Mouse (Mus musculus): ENCODE results near the gene Ldlr. TPM values are rescaled to one million over a fixed set of nuclear protein-coding genes. Genes with fewer than 3 reads are reported as not detected.

Ldlr gene
- polyA plus RNA-seq, 1 experiment from 2014 or later: 22.1 TPM

- H3K4me3 ChIP-seq (ENCODE audit: low read depth, low read length): no peak overlapping the region
- no peak overlapping the region for H3K4me2 ChIP-seq
- no peaks in the 10 kb centered on the region for H3K36me3 ChIP-seq (ENCODE audit: control insufficient read depth, insufficient read depth, low read length)
- DNase-seq (ENCODE audit: low spot score, missing footprints) (no peak), ATAC-seq (ENCODE audit: low FRiP score) (0 out of 2 replicates have a peak, but pooled peaks have one; percentile 22)
- no peaks in the 10 kb centered on the region for H3K4me1 ChIP-seq (ENCODE audit: control insufficient read depth, insufficient read depth, low read length)
- H3K9me3 ChIP-seq (ENCODE audit: control insufficient read depth, low read length): no peaks in the 10 kb centered on the region
- 73% methylated on average over 4 of the region's 4 CpGs for WGBS
- H3K27me3 ChIP-seq (ENCODE audit: control insufficient read depth, insufficient read depth, low read length): no peaks in the 10 kb centered on the region
- H3K27ac ChIP-seq (ENCODE audit: low read depth, low read length): no peak overlapping the region
- H3K9ac ChIP-seq (ENCODE audit: low read length): no peak overlapping the region
These were observed 8.0 kb upstream of the Ldlr start for GRCm38 (mm10) chr9:21715298-21715697.

- no peak for DNase-seq (ENCODE audit: low spot score, missing footprints)
- no peaks in the 10 kb centered on the region for H3K9me3 ChIP-seq (ENCODE audit: control insufficient read depth, low read length)
- no peaks in the 10 kb centered on the region for H3K27me3 ChIP-seq (ENCODE audit: control insufficient read depth, insufficient read depth, low read length)
- no peak for ATAC-seq (ENCODE audit: low FRiP score)
- H3K4me3 ChIP-seq (ENCODE audit: low read depth, low read length): no peak overlapping the region
- H3K9ac ChIP-seq (ENCODE audit: low read length): no peak overlapping the region
- H3K4me2 ChIP-seq: no peak overlapping the region
- 96% methylated on average over 2 of the region's 2 CpGs for WGBS
- H3K36me3 ChIP-seq (ENCODE audit: control insufficient read depth, insufficient read depth, low read length): no peaks in the 10 kb centered on the region
- no peak overlapping the region for H3K27ac ChIP-seq (ENCODE audit: low read depth, low read length)
- H3K4me1 ChIP-seq (ENCODE audit: control insufficient read depth, insufficient read depth, low read length): no peaks in the 10 kb centered on the region
These were observed 6.3 kb upstream of the Ldlr start for GRCm38 (mm10) chr9:21717015-21717414.

DNA sequence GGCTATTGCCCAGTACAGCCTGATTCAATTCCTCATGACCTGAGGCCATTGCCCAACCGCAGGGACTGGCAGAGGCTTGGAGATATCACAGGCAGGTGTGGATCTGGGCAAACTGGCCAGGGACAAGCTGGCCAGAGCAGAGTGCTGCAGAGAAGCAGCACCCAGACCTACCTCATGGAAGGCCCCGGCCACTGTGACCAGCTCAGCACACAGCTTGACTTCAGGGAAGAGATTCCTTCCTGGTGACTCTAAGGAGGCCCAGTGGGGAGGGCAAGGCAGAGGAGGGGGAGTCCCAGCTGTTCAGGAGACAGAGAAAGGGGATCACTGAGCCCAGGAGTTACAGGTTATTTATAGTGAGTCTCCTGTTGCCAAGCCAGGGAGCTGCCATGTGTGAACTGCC, 2.2 kb upstream of the Ldlr start:
- H3K9ac ChIP-seq (ENCODE audit: low read length): no peak overlapping the region
- H3K4me1 ChIP-seq (ENCODE audit: control insufficient read depth, insufficient read depth, low read length): peaks cover 14% of the 10 kb centered on the region
- H3K4me3 ChIP-seq (ENCODE audit: low read depth, low read length): no peak overlapping the region
- ATAC-seq (ENCODE audit: low FRiP score) (no peak), DNase-seq (ENCODE audit: low spot score, missing footprints) (no peak)
- H3K36me3 ChIP-seq (ENCODE audit: control insufficient read depth, insufficient read depth, low read length): 0 out of 2 replicates have a peak, but pooled peaks cover 5% of the 10 kb centered on the region
- WGBS: 77% methylated on average over 2 of the region's 2 CpGs
- H3K27me3 ChIP-seq (ENCODE audit: control insufficient read depth, insufficient read depth, low read length): no peaks in the 10 kb centered on the region
- H3K9me3 ChIP-seq (ENCODE audit: control insufficient read depth, low read length): no peaks in the 10 kb centered on the region
- no peak overlapping the region for H3K27ac ChIP-seq (ENCODE audit: low read depth, low read length)
- H3K4me2 ChIP-seq: no peak overlapping the region

- H3K27ac ChIP-seq (ENCODE audit: low read depth, low read length): peak overlapping the region; percentile 93
- ATAC-seq (ENCODE audit: low FRiP score) (peak; percentile 96), DNase-seq (ENCODE audit: low spot score, missing footprints) (peak; percentile 99)
- H3K9ac ChIP-seq (ENCODE audit: low read length): peak overlapping the region; percentile 74
- H3K9me3 ChIP-seq (ENCODE audit: control insufficient read depth, low read length): no peaks in the 10 kb centered on the region
- H3K4me3 ChIP-seq (ENCODE audit: low read depth, low read length): peak overlapping the region; percentile 66
- peak overlapping the region; percentile 82 for H3K4me2 ChIP-seq
- no peaks in the 10 kb centered on the region for H3K27me3 ChIP-seq (ENCODE audit: control insufficient read depth, insufficient read depth, low read length)
- H3K36me3 ChIP-seq (ENCODE audit: control insufficient read depth, insufficient read depth, low read length): 0 out of 2 replicates have a peak, but pooled peaks cover 8% of the 10 kb centered on the region
- under 1% methylated on average over 18 of the region's 18 CpGs for WGBS
- peaks cover 17% of the 10 kb centered on the region for H3K4me1 ChIP-seq (ENCODE audit: control insufficient read depth, insufficient read depth, low read length)
These were observed 859 bp downstream of the Ldlr start for GRCm38 (mm10) chr9:21724147-21724536.

GRCm38 (mm10) chr9:21725224-21726121, 2.2 kb downstream of the Ldlr start:
- Histone ChIP-seq H3K36me3 (ENCODE audit: control insufficient read depth, insufficient read depth, low read length) (peaks cover 8% of the 10 kb centered on the region; the same call in 1 of the 2 replicates), H3K4me1 (ENCODE audit: control insufficient read depth, insufficient read depth, low read length) (peaks cover 17% of the 10 kb centered on the region), H3K27ac (ENCODE audit: low read depth, low read length) (no peak overlapping the region; the same call in 1 of the 2 replicates), H3K4me3 (ENCODE audit: low read depth, low read length) (peak overlapping the region; percentile 66), H3K27me3 (ENCODE audit: control insufficient read depth, insufficient read depth, low read length) (no peaks in the 10 kb centered on the region), H3K9me3 (ENCODE audit: control insufficient read depth, low read length) (no peaks in the 10 kb centered on the region), H3K9ac (ENCODE audit: low read length) (peak overlapping the region; percentile 66), H3K4me2 (peak overlapping the region; percentile 82)
- no peak for ATAC-seq (ENCODE audit: low FRiP score)
- 89% methylated on average over 23 of the region's 23 CpGs for WGBS
- no peak for DNase-seq (ENCODE audit: low spot score, missing footprints)

DNA sequence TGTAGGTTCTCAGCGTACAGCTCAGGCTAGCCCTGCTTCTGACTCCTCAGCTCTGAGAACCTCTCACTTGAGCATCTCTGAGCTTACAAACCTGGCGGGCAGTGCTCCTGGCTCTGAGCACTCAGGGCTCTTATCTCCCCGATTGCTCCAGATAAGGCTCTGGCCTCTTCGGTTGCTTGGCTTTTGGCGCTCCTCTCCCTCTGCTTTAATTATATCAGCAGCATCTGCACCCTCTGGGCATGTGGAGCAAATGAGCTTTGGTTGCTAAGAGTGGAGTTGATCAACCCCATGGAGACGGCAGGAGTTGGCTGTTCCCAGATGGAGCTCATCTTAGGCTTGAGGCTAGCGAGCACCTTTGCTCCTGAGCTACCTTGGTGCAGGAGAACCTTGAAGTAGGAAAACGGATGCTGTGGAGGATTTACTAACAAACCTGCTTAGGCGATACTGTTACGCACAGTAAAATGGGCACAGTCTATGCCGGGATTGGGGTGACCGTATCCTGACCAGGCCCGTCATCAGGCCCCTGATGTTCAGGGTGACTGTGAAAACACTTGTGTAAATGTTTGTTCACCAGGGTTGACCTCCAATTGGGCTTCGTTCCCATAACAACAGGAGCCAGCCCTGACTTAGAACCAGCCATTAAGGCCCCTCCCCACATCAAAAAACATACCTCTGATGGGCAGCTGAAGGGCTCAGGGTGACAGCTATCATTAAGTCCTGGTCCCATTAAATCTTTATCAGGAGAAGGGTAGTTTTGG, 3.1 kb downstream of the Ldlr start:
- peak overlapping the region; percentile 11; the same call in 1 of the 2 replicates for H3K4me2 ChIP-seq
- ATAC-seq (ENCODE audit: low FRiP score): no peak
- H3K9ac ChIP-seq (ENCODE audit: low read length): no peak overlapping the region
- no peaks in the 10 kb centered on the region for H3K27me3 ChIP-seq (ENCODE audit: control insufficient read depth, insufficient read depth, low read length)
- peaks cover 11% of the 10 kb centered on the region; the same call in 1 of the 2 replicates for H3K36me3 ChIP-seq (ENCODE audit: control insufficient read depth, insufficient read depth, low read length)
- H3K4me3 ChIP-seq (ENCODE audit: low read depth, low read length): peak overlapping the region; percentile 9; the same call in 1 of the 2 replicates
- H3K9me3 ChIP-seq (ENCODE audit: control insufficient read depth, low read length): no peaks in the 10 kb centered on the region
- H3K27ac ChIP-seq (ENCODE audit: low read depth, low read length): no peak overlapping the region
- peaks cover 17% of the 10 kb centered on the region for H3K4me1 ChIP-seq (ENCODE audit: control insufficient read depth, insufficient read depth, low read length)
- DNase-seq (ENCODE audit: low spot score, missing footprints): no peak
- 88% methylated on average over 14 of the region's 14 CpGs for WGBS

GRCm38 (mm10) chr9:21728261-21728832, 5.1 kb downstream of the Ldlr start:
- ATAC-seq (ENCODE audit: low FRiP score) (no peak), DNase-seq (ENCODE audit: low spot score, missing footprints) (no peak)
- Histone ChIP-seq H3K9ac (ENCODE audit: low read length) (no peak overlapping the region), H3K36me3 (ENCODE audit: control insufficient read depth, insufficient read depth, low read length) (peaks cover 27% of the 10 kb centered on the region), H3K27me3 (ENCODE audit: control insufficient read depth, insufficient read depth, low read length) (no peaks in the 10 kb centered on the region), H3K4me2 (no peak overlapping the region), H3K4me3 (ENCODE audit: low read depth, low read length) (no peak overlapping the region), H3K9me3 (ENCODE audit: control insufficient read depth, low read length) (no peaks in the 10 kb centered on the region), H3K4me1 (ENCODE audit: control insufficient read depth, insufficient read depth, low read length) (peaks cover 17% of the 10 kb centered on the region), H3K27ac (ENCODE audit: low read depth, low read length) (no peak overlapping the region)
- 92% methylated on average over 10 of the region's 10 CpGs for WGBS

- DNase-seq (ENCODE audit: low spot score, missing footprints) (no peak), ATAC-seq (ENCODE audit: low FRiP score) (no peak)
- H3K9ac ChIP-seq (ENCODE audit: low read length): no peak overlapping the region
- H3K36me3 ChIP-seq (ENCODE audit: control insufficient read depth, insufficient read depth, low read length): peaks cover 36% of the 10 kb centered on the region
- 91% methylated on average over 7 of the region's 7 CpGs for WGBS
- no peak overlapping the region for H3K4me2 ChIP-seq
- H3K4me3 ChIP-seq (ENCODE audit: low read depth, low read length): no peak overlapping the region
- H3K4me1 ChIP-seq (ENCODE audit: control insufficient read depth, insufficient read depth, low read length): peaks cover 17% of the 10 kb centered on the region
- H3K27me3 ChIP-seq (ENCODE audit: control insufficient read depth, insufficient read depth, low read length): no peaks in the 10 kb centered on the region
- no peak overlapping the region for H3K27ac ChIP-seq (ENCODE audit: low read depth, low read length)
- no peaks in the 10 kb centered on the region for H3K9me3 ChIP-seq (ENCODE audit: control insufficient read depth, low read length)
These were observed 6.0 kb downstream of the Ldlr start for GRCm38 (mm10) chr9:21729264-21729663.
